21 mouse cellular contexts compared by ENCODE assay signal in the genomic region with DNA sequence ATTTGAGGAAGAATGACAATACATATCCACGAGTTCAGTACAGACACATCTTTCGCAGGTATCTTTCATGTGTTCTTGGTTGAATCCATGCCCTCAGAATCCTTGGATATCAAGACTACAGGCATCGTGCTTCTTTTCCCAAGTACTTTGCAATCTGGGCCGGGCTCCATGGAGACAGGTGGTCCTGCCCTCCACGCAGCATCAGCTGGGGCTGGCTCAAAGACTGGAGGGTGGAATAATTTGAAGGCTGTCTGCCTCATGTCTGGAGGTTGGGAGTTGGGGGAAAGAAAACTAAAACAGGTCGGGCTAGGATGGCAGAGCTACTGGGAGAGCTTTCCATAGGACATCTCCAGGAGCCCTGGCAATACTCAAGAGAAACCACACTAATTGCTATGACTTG.
A peak's percentile ranks its signal among the peaks of the same experiment; 100 is the strongest.
DNase-seq lines count a peak whose midpoint lies in the region; ATAC-seq and TF ChIP-seq lines count a peak whose summit lies in the region.
"Had no signal": no experiment of that assay in that cellular context is flagged by ENCODE, and none has a peak within 500 bp of the region (broad histone marks: within the 10 kb centered on the region; RNA-seq: fewer than 3 reads in every experiment).

No protein-coding gene starts in this region.

- 94% methylated on average over 6 of the region's 6 CpGs for WGBS in kidney, embryonic 16.5 days
- 85% methylated on average over 6 of the region's 6 CpGs for WGBS in heart, embryonic 12.5 days

- no peak overlapping the region for H3K4me2 ChIP-seq in kidney, embryonic 16.5 days (replicated peaks; ENCODE audit: low read depth, low read length)
- no peak overlapping the region for H3K4me2 ChIP-seq in heart, embryonic 12.5 days
- H3K4me2 ChIP-seq: limb, embryonic 15.5 days; midbrain, embryonic 12.5 days; neural tube, embryonic 12.5 days; stomach, embryonic 15.5 days had no signal

- H3K27me3 ChIP-seq in kidney, embryonic 16.5 days (ENCODE audit: insufficient read depth, low read length) = no peaks in the 10 kb centered on the region
- H3K27me3 ChIP-seq in heart, embryonic 12.5 days (replicated peaks) = no peaks in the 10 kb centered on the region
- H3K27me3 ChIP-seq: limb, embryonic 15.5 days; midbrain, embryonic 12.5 days; neural tube, embryonic 12.5 days; stomach, embryonic 15.5 days had no signal

- no peak for DNase-seq in frontal cortex, postnatal 25 days (ENCODE audit: low spot score in 2 of 2)
- DNase-seq in brain, embryonic 14.5 days (ENCODE audit: low read depth) = peak; percentile 16
- DNase-seq in layer of hippocampus, adult 9-11 months = peak; percentile 37
- peak; percentile 51 for DNase-seq in right cerebral cortex, postnatal 25 days
- DNase-seq: adrenal gland, adult 2 months; cerebellum, adult 9-11 months; embryo, embryonic 11 days; gastrocnemius, postnatal 14 days; heart, adult 2 months; kidney, adult 2 months; kidney, postnatal 25 days; thymus, adult 2 months had no signal

- H3K4me1 ChIP-seq in kidney, embryonic 16.5 days (ENCODE audit: insufficient read depth, low read length) = peaks cover 5% of the 10 kb centered on the region
- H3K4me1 ChIP-seq in heart, embryonic 12.5 days (replicated peaks) = peaks cover 4% of the 10 kb centered on the region; the same call in 1 of the 2 replicates
- H3K4me1 ChIP-seq: limb, embryonic 15.5 days; neural tube, embryonic 12.5 days had no signal

- H3K27ac ChIP-seq in kidney, embryonic 16.5 days (ENCODE audit: low read length) = no peak overlapping the region
- no peak overlapping the region for H3K27ac ChIP-seq in heart, embryonic 12.5 days (ENCODE audit: poor library complexity, severe bottlenecking)
- H3K27ac ChIP-seq: heart, adult 2 months; hindbrain, embryonic 10.5 days; limb, embryonic 15.5 days; midbrain, embryonic 12.5 days; neural tube, embryonic 12.5 days; stomach, embryonic 15.5 days had no signal

- no peak overlapping the region for H3K9ac ChIP-seq in kidney, embryonic 16.5 days (replicated peaks; ENCODE audit: low read length)
- H3K9ac ChIP-seq in heart, embryonic 12.5 days = no peak overlapping the region
- H3K9ac ChIP-seq: limb, embryonic 15.5 days; midbrain, embryonic 12.5 days; neural tube, embryonic 12.5 days; stomach, embryonic 15.5 days had no signal

- no peak overlapping the region for H3K4me3 ChIP-seq in kidney, embryonic 16.5 days (ENCODE audit: low read length)
- no peak overlapping the region for H3K4me3 ChIP-seq in heart, embryonic 12.5 days
- H3K4me3 ChIP-seq: heart, adult 2 months; hindbrain, embryonic 10.5 days; limb, embryonic 15.5 days; midbrain, embryonic 12.5 days; neural tube, embryonic 12.5 days; stomach, embryonic 15.5 days had no signal

- H3K36me3 ChIP-seq in kidney, embryonic 16.5 days (ENCODE audit: insufficient read depth, low read length) = no peaks in the 10 kb centered on the region
- H3K36me3 ChIP-seq in heart, embryonic 12.5 days = no peaks in the 10 kb centered on the region
- H3K36me3 ChIP-seq: hindbrain, embryonic 10.5 days; limb, embryonic 15.5 days; midbrain, embryonic 12.5 days; neural tube, embryonic 12.5 days; stomach, embryonic 15.5 days had no signal

- no peak for TF ChIP-seq POLR2A in brain, embryonic 14.5 days (IDR thresholded peaks at IDR 0.05; ENCODE audit: borderline replicate concordance, extremely low read depth, insufficient read depth, insufficient read length, poor library complexity, severe bottlenecking)

- TF ChIP-seq CTCF in brain, embryonic 14.5 days (IDR thresholded peaks at IDR 0.05; ENCODE audit: borderline replicate concordance, extremely low read depth, insufficient read depth, insufficient read length) = no peak

- H3K9me3 ChIP-seq in kidney, embryonic 16.5 days (ENCODE audit: low read length) = no peaks in the 10 kb centered on the region
- H3K9me3 ChIP-seq in heart, embryonic 12.5 days (replicated peaks) = no peaks in the 10 kb centered on the region
- H3K9me3 ChIP-seq: hindbrain, embryonic 10.5 days; limb, embryonic 15.5 days; midbrain, embryonic 12.5 days; neural tube, embryonic 12.5 days; stomach, embryonic 15.5 days had no signal

- peak; percentile 86 for ATAC-seq in frontal cortex, adult (ENCODE audit: low TSS enrichment)
- ATAC-seq in kidney, embryonic 16.5 days (ENCODE audit: low FRiP score, low TSS enrichment) = no peak
- ATAC-seq in heart, embryonic 12.5 days (ENCODE audit: insufficient number of reproducible peaks, low FRiP score) = no peak
- ATAC-seq: lung, postnatal 0 days had no signal

Comparison
In these comparisons a context has a peak if more than half of its experiments do, and no peak if none do; other contexts are left out.
1. DNase-seq: peak in brain, embryonic 14.5 days (single experiment), layer of hippocampus, adult 9-11 months (single experiment) and right cerebral cortex, postnatal 25 days (single experiment); none in frontal cortex, postnatal 25 days (0 of 2).